Mouse (Mus musculus) 3T3-L1 (cell line): ENCODE data around the gene Gm21836.
"Not testable (repeated sequence)": the region's sequence is repeated elsewhere in the genome, so short reads cannot be mapped to it uniquely, and the experiment has no call there.

Experiments
- DNase-seq: peaks from one replicate; pipeline ENCODE4 v3.0.0-alpha.2; 2015; ENCODE audit warnings: low read depth, low spot score

Gene Gm21836

GRCm38 (mm10) chr9:124493693-124494092 is at the start of gene Gm21836:
Gene Gm21836 (minus strand): TSS chr9:124493793.
- not testable (repeated sequence) for DNase-seq

GRCm38 (mm10) chr9:124480361-124480980 is 13.1 kb downstream of the Gm21836 start:
- not testable (repeated sequence) for DNase-seq

DNA sequence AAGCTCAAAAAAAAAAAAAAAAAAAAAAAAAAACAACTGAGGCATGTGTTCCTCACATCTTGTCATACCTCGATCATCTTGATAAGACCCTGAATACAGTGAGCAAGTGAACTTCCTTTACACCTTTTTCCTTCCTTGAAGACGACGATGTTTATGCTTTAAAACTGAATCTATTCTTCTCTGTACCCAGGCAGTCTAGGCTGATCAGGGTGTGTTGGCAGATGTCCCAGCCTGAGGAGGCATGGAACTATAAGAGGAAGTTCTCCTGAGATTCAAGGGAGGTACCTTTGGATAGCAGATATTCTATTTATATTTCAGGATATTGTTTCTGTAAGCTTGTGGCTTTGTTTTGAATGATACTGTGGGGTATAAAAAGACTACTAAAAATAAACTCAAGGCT is 15.5 kb downstream of the Gm21836 start:
- no peak for DNase-seq

DNA sequence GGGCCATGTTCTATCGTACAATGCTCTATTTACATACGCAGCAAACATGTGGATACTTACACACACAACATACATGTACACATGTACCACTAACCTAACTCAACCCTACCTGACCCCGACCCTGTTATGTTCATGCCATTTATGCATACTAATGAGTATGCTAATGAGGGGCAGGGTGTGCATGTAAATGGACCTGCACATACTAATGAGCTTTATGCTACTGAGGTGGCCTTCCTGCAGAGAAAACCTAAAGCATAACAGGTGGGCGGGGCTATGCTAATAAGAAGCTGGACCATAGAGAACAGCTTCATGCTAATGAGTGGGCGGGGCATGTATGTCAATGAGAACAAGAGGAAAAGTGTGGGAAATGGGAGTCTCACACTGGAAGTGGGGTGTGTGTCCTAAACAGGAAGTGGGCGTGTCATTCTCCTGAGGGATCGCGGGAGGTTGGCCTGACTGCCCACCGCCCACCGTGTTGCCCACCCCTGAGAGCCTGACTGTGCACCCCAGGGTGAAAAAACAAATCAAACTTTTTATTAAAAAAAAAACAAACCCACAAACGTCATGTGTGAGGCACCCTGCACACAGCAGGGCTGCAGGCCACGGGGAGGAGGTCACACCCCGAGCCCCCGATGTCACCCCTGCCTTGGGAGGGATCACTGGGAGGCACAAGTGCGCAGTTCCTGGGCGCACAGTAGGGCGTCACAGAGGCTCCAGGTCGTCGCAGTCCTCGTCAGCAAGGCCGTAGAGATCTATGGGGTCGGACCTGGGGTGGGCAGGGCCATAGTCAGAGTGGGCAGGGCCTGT is 17.3 kb downstream of the Gm21836 start, which contains the start of gene Ppp2r3d:
Gene Ppp2r3d (minus strand): TSS at position 803 of the 807 bp plus-strand sequence.
- peak; percentile 23 for DNase-seq

DNA sequence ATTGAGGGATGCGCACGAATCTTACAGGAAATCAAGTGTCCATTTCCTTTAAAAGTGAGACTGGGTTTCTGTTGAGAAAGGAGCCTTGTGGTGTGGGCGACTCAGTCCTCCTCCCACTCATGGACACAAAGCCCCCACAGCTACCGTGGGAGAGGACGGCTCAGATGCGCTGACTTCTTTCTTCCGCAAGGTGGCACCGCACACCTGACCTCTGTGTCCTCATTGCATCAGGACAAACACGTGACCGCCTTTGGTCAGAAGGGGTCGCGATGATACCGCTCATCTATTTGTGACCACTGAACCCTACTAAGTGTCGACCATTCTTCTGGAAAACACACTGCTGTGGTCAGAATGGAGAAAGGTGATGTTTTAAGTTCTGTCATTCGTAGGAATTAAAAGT is 17.9 kb downstream of the Gm21836 start:
- no peak for DNase-seq

- peak; percentile 58 for DNase-seq
These were observed 37.0 kb downstream of the Gm21836 start for GRCm38 (mm10) chr9:124456572-124456971.
